Mouse (Mus musculus) myocyte (in vitro differentiated cells): ENCODE measurements around the gene Stox1. TPM values are rescaled to one million over a fixed set of nuclear protein-coding genes. Genes with fewer than 3 reads are reported as not detected.
A peak's percentile ranks its signal among the peaks of the same experiment; 100 is the strongest.

ENCODE experiments used
- H3K27me3 ChIP-seq: one replicate; pipeline ENCODE4 v1.6.1; 2011; ENCODE audit not compliant: control insufficient read depth, insufficient read depth, insufficient read length
- H3K36me3 ChIP-seq: one replicate; pipeline ENCODE4 v1.6.1; 2011; ENCODE audit not compliant: control insufficient read depth, insufficient read depth
- H3K4me2 ChIP-seq: one replicate; pipeline ENCODE4 v1.6.1; 2011; ENCODE audit warnings: low read depth, control low read depth
- H3K4me3 ChIP-seq: one replicate; pipeline ENCODE4 v1.5.1; 2011; ENCODE audit warnings: mild to moderate bottlenecking, control low read depth, moderate library complexity
- H3K79me2 ChIP-seq: one replicate; pipeline ENCODE4 v1.6.1; 2011; ENCODE audit not compliant: control insufficient read depth, insufficient read depth
- H3ac ChIP-seq: one replicate; pipeline ENCODE4 v1.6.1; 2011; ENCODE audit not compliant: control insufficient read depth, insufficient read length
- CEBPB ChIP-seq: IDR thresholded peaks from 2 replicates; pipeline ENCODE4 v1.6.1; 2011; ENCODE audit warnings: mild to moderate bottlenecking, moderate library complexity; ENCODE audit not compliant: poor library complexity, insufficient read depth, severe bottlenecking
- E2F4 ChIP-seq: IDR thresholded peaks from one replicate; pipeline ENCODE4 v1.6.1; 2011; ENCODE audit warnings: mild to moderate bottlenecking, control low read depth, moderate library complexity; ENCODE audit not compliant: insufficient read depth
- MAX ChIP-seq: IDR thresholded peaks from one replicate; pipeline ENCODE4 v1.6.1; 2011; ENCODE audit warnings: low read depth, mild to moderate bottlenecking, control low read depth
- MYOD1 ChIP-seq, 3 experiments: IDR thresholded peaks; one replicate each; pipeline ENCODE4 v1.6.1; 2011; ENCODE audit warnings: control low read depth in 2 of 3, low read depth in 2 of 3, mild to moderate bottlenecking in 2 of 3, moderate library complexity in 1 of 3; ENCODE audit not compliant: insufficient read length in 2 of 3, control insufficient read depth in 1 of 3
- MYOG ChIP-seq, 3 experiments: IDR thresholded peaks; one replicate each; pipeline ENCODE4 v1.6.1; 2011; ENCODE audit warnings: control low read depth in 2 of 3, low read depth in 2 of 3, mild to moderate bottlenecking in 2 of 3; ENCODE audit not compliant: insufficient read length in 2 of 3, control insufficient read depth in 1 of 3, insufficient read depth in 1 of 3
- POLR2A ChIP-seq: IDR thresholded peaks from one replicate; pipeline ENCODE4 v1.6.1; 2011; ENCODE audit warnings: low read depth, mild to moderate bottlenecking, control low read depth, moderate library complexity; ENCODE audit not compliant: insufficient read length
- POLR2AphosphoS2 ChIP-seq: IDR thresholded peaks from one replicate; pipeline ENCODE4 v1.6.1; 2011; ENCODE audit warnings: low read depth, control low read depth; ENCODE audit not compliant: insufficient read length
- REST ChIP-seq: IDR thresholded peaks from one replicate; pipeline ENCODE4 v1.6.1; 2011; ENCODE audit warnings: mild to moderate bottlenecking, control low read depth, moderate library complexity; ENCODE audit not compliant: insufficient read depth, insufficient read length
- SRF ChIP-seq: IDR thresholded peaks from one replicate; pipeline ENCODE4 v1.6.1; 2011; ENCODE audit warnings: low read depth; ENCODE audit not compliant: control insufficient read depth, insufficient read length
- TCF12 ChIP-seq: IDR thresholded peaks from one replicate; pipeline ENCODE4 v1.6.1; 2011; ENCODE audit warnings: mild to moderate bottlenecking, control low read depth; ENCODE audit not compliant: poor library complexity, insufficient read depth, severe bottlenecking
- TCF3 ChIP-seq: IDR thresholded peaks from one replicate; pipeline ENCODE4 v1.6.1; 2011; ENCODE audit warnings: low read depth, control low read depth; ENCODE audit not compliant: insufficient read length
- USF1 ChIP-seq: IDR thresholded peaks from one replicate; pipeline ENCODE4 v1.6.1; 2011; ENCODE audit warnings: low read depth, mild to moderate bottlenecking, control low read depth, moderate library complexity
- polyA plus RNA-seq: library from polyadenylated mRNA; unstranded; fragments of >200 nt; fragmentation: generic; extraction: Trizol; gene quantifications from one replicate; pipeline ENCODE4 v1.2.1, GENCODE M21; 2012; ENCODE audit warnings: missing spikeins

The Stox1 gene
- polyA plus RNA-seq, 1 experiment: not detected

- peaks cover 5% of the 10 kb centered on the region for H3K27me3 ChIP-seq
- no peak overlapping the region for H3K4me2 ChIP-seq
- TF ChIP-seq USF1 (no peak), SRF (no peak), REST (no peak), TCF12 (no peak), POLR2A (no peak), POLR2AphosphoS2 (no peak), MYOD1 (IDR thresholded peaks at IDR 0.05; ENCODE audit: control insufficient read depth in 1 of 3, insufficient read length in 2 of 3, low read depth in 2 of 3) (no peak), CEBPB (no peak), MYOG (IDR thresholded peaks at IDR 0.05; ENCODE audit: control insufficient read depth in 1 of 3, insufficient read depth in 1 of 3, insufficient read length in 2 of 3, low read depth in 2 of 3) (no peak), E2F4 (no peak), MAX (no peak), TCF3 (no peak)
- H3K36me3 ChIP-seq: no peaks in the 10 kb centered on the region
- no peak overlapping the region for H3ac ChIP-seq
- H3K79me2 ChIP-seq: no peaks in the 10 kb centered on the region
- H3K4me3 ChIP-seq: no peak overlapping the region
These were observed 69.2 kb downstream of the Stox1 start for GRCm38 (mm10) chr10:62656711-62657110.

DNA sequence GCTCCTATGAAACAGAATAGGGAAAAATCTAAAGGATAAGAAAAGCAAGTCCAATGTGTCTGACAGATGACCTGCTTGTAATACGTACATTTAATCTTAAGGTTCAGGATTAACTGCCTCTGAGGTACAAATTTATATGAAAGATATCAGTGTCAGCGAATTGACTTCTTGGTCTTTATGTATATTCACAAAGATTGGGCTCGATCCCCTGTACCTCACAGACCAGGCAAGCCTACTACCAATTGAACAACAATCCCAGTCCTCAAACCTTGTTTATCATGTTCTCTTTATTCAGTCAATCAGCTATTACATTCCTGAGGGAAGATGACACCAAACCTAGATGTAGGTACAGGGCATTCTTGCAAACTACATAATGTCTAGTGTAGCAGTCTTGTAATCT, 74.0 kb downstream of the Stox1 start:
- peak overlapping the region; percentile 75 for H3ac ChIP-seq
- peak overlapping the region; percentile 79 for H3K4me2 ChIP-seq
- no peak for TF ChIP-seq USF1
- TF ChIP-seq POLR2AphosphoS2: no peak
- TF ChIP-seq TCF12: no peak
- no peak for TF ChIP-seq SRF
- TF ChIP-seq REST: no peak
- TF ChIP-seq CEBPB: no peak
- TF ChIP-seq MAX: no peak
- no peak for TF ChIP-seq MYOG (IDR thresholded peaks at IDR 0.05; ENCODE audit: control insufficient read depth in 1 of 3, insufficient read depth in 1 of 3, insufficient read length in 2 of 3, low read depth in 2 of 3)
- no peak for TF ChIP-seq POLR2A
- TF ChIP-seq TCF3: no peak
- TF ChIP-seq MYOD1 (IDR thresholded peaks at IDR 0.05; ENCODE audit: control insufficient read depth in 1 of 3, insufficient read length in 2 of 3, low read depth in 2 of 3): no peak
- no peak for TF ChIP-seq E2F4
- H3K27me3 ChIP-seq: no peaks in the 10 kb centered on the region
- H3K36me3 ChIP-seq: peaks cover under 1% of the 10 kb centered on the region
- H3K79me2 ChIP-seq: peaks cover 37% of the 10 kb centered on the region
- H3K4me3 ChIP-seq: peak overlapping the region; percentile 90

DNA sequence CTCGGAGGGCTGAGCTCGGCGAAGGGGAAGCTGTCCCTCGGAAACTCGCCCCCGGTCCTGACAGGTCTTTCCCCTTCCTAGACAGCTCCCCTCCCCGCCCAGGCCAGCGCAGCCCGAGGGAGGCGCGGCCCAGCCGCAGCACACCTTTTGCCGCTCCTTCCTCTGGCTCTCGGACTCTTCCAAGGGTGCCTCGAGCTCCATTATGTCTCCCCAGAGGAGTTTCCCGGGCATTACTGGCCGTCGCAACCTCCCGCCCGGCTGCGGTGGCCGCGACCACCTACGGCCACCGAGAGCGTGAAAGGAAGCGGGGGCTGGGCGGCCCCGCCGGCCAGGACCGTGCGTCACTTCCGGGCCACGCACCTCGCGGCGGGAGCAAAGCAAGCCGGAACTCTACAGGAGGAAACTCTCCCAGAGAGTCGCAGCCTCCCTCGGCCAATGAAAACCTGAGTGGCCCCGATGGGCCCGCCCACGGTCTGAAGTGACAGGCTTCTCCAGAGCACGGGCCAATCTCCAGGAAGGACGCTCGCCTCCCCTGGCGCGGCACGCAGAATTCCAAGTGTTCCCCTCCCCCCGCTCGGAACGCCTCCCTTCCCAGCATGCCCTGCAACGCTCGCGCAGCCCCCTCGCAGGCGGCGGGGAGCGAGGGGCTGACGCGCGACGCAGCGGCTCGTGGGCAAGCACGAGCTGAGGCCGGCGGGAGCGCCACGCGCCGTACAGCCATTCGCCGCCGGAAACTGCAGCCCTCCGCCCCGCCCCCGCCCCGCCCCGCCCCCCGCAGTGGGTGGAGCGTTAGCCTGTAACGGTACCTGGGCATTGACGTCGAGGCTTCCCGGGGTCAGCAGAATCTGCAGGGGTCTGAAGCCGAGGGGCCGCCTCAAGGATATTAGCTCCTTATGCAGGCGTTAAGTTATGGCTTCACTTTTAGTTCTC, 74.8 kb downstream of the Stox1 start, which contains the start of gene Ddx50:
TSS of gene Ddx50 (minus strand) at position 338 of the 930 bp plus-strand sequence.
- Histone ChIP-seq H3K27me3 (no peaks in the 10 kb centered on the region), H3ac (peak within 1 kb of the TSS; percentile 75)
- peak; percentile 81 for TF ChIP-seq POLR2AphosphoS2
- peak; percentile 1 for TF ChIP-seq TCF3
- peak; percentile 21 for TF ChIP-seq SRF
- TF ChIP-seq REST: no peak
- TF ChIP-seq CEBPB: no peak
- no peak for TF ChIP-seq USF1
- TF ChIP-seq E2F4: no peak
- TF ChIP-seq MYOD1 (IDR thresholded peaks at IDR 0.05; ENCODE audit: control insufficient read depth in 1 of 3, insufficient read length in 2 of 3, low read depth in 2 of 3): peak in 1 of 3 experiments; percentile 39
- TF ChIP-seq MYOG (IDR thresholded peaks at IDR 0.05; ENCODE audit: control insufficient read depth in 1 of 3, insufficient read depth in 1 of 3, insufficient read length in 2 of 3, low read depth in 2 of 3): peak in 2 of 3 experiments; percentile 26 to 43
- TF ChIP-seq POLR2A: peak; percentile 84
- TF ChIP-seq MAX: no peak
- TF ChIP-seq TCF12: no peak

GRCm38 (mm10) chr10:62650358-62650782, 75.6 kb downstream of the Stox1 start:
- Histone ChIP-seq H3K4me2 (peak overlapping the region; percentile 95), H3K36me3 (peaks cover 15% of the 10 kb centered on the region), H3K79me2 (peaks cover 53% of the 10 kb centered on the region), H3K27me3 (no peaks in the 10 kb centered on the region), H3ac (peak overlapping the region; percentile 75), H3K4me3 (peak overlapping the region; percentile 90)
- TF ChIP-seq CEBPB (peak; percentile 44; the same call in 1 of the 2 replicates), MAX (no peak)

More for the DNA sequence above, 74.8 kb downstream of the Stox1 start, which contains the start of gene Ddx50:
- H3K79me2 ChIP-seq: peaks cover 46% of the 10 kb centered on the region
- H3K4me2 ChIP-seq: peak within 1 kb of the TSS; percentile 95
- H3K36me3 ChIP-seq: peaks cover 9% of the 10 kb centered on the region
- peak within 1 kb of the TSS; percentile 90 for H3K4me3 ChIP-seq

Other genes with a start within 250 kb of the Stox1 start
- gene Vps26a, start 239.3 kb downstream of the Stox1 start, polyA plus RNA-seq: 25.6 TPM
- gene Srgn, start 198.7 kb downstream of the Stox1 start, polyA plus RNA-seq: 1.1 TPM
- 31.2 TPM for gene Kif1bp, start 147.7 kb downstream of the Stox1 start, polyA plus RNA-seq
- 33.2 TPM for gene Ddx21, start 123.8 kb downstream of the Stox1 start, polyA plus RNA-seq
- 20.0 TPM for gene Ddx50, start 74.9 kb downstream of the Stox1 start, polyA plus RNA-seq
- 27.8 TPM for gene Ccar1, start 66.2 kb upstream of the Stox1 start, polyA plus RNA-seq
- gene Tet1, start 182.9 kb upstream of the Stox1 start, polyA plus RNA-seq: 0.48 TPM
- 5.8 TPM for gene Slc25a16, start 194.5 kb upstream of the Stox1 start, polyA plus RNA-seq
- gene Dna2, start 220.9 kb upstream of the Stox1 start, polyA plus RNA-seq: 0.77 TPM